Mouse (Mus musculus) intestine, postnatal 0 days (tissue): ENCODE results near the gene Etv2. TPM values are rescaled to one million over a fixed set of nuclear protein-coding genes. Genes with fewer than 3 reads are reported as not detected.
A peak's percentile ranks its signal among the peaks of the same experiment; 100 is the strongest.

Source experiments
- ATAC-seq: fragments of 200-750 bp; cut with Nextera tagmentation; 2 replicates; pipeline ENCODE4 v1.8.0; 2017; ENCODE audit warnings: mild to moderate bottlenecking, moderate TSS enrichment, moderate library complexity
- H3K27ac ChIP-seq: fragments of 300-500 bp; sonication (generic); 2 replicates; pipeline ENCODE4 v1.5.1; 2014; ENCODE audit warnings: mild to moderate bottlenecking, low read depth, low read length, moderate library complexity
- H3K27me3 ChIP-seq: fragments of 300-500 bp; sonication (generic); replicated peaks from 2 replicates; pipeline ENCODE4 v1.6.1; 2014; ENCODE audit warnings: low read length, mixed read lengths; ENCODE audit not compliant: control insufficient read depth, insufficient read depth
- H3K36me3 ChIP-seq: fragments of 300-500 bp; sonication (generic); 2 replicates; pipeline ENCODE4 v1.6.1; 2014; ENCODE audit warnings: mild to moderate bottlenecking, moderate library complexity; ENCODE audit not compliant: control insufficient read depth, insufficient read depth
- H3K4me1 ChIP-seq: fragments of 300-500 bp; sonication (generic); replicated peaks from 2 replicates; pipeline ENCODE4 v1.6.1; 2014; ENCODE audit warnings: antibody characterized with exemption, low read length, mixed read lengths; ENCODE audit not compliant: control insufficient read depth, insufficient read depth
- H3K4me2 ChIP-seq: fragments of 300-500 bp; sonication (generic); replicated peaks from 2 replicates; pipeline ENCODE4 v1.6.1; 2014; ENCODE audit warnings: low read depth, mild to moderate bottlenecking, moderate library complexity
- H3K4me3 ChIP-seq: fragments of 300-500 bp; sonication (generic); 2 replicates; pipeline ENCODE4 v1.5.1; 2014; ENCODE audit warnings: low read depth, low read length
- H3K9ac ChIP-seq: fragments of 300-500 bp; sonication (generic); 2 replicates; pipeline ENCODE4 v1.6.1; 2014; ENCODE audit warnings: mild to moderate bottlenecking, low read depth, low read length
- H3K9me3 ChIP-seq: fragments of 300-500 bp; sonication (generic); 2 replicates; pipeline ENCODE4 v1.6.1; 2016; ENCODE audit warnings: mixed run types; ENCODE audit not compliant: control insufficient read depth
- CTCF ChIP-seq: sonication (generic); IDR thresholded peaks from 2 replicates; pipeline ENCODE4 v1.5.1; 2016; ENCODE audit warnings: low read depth, mild to moderate bottlenecking, control low read depth, antibody characterized with exemption, moderate library complexity
- WGBS: fragments of 180-500 bp; shearing (Covaris S2); extraction: QIAGEN DNeasy Blood & Tissue Kit; methylation state at CpG from one replicate; pipeline ENCODE4 v1.1.7; 2014; 5-methylcytosine and 5-hydroxymethylcytosine counted together
- polyA plus RNA-seq: library from polyadenylated mRNA; unstranded; fragments of >200 nt; fragmentation: Nextera tagmentation; extraction: Ambion mirVana; gene quantifications from 2 replicates; pipeline ENCODE4 v1.2.1, GENCODE M21; 2015

Etv2 gene
- polyA plus RNA-seq, 1 experiment from 2014 or later: not detected

GRCm38 (mm10) chr7:30598786-30599185 lies 36.9 kb downstream of the Etv2 start, which contains the start of gene Zbtb32:
TSS of gene Zbtb32 (minus strand) at chr7:30598909.
- TF ChIP-seq CTCF: no peak
- Histone ChIP-seq H3K4me1 (no peaks in the 10 kb centered on the region), H3K36me3 (no peaks in the 10 kb centered on the region), H3K9me3 (no peaks in the 10 kb centered on the region), H3K27ac (no peak within 1 kb of the TSS), H3K4me3 (no peak within 1 kb of the TSS), H3K27me3 (no peaks in the 10 kb centered on the region), H3K4me2 (peak within 1 kb of the TSS; percentile 44), H3K9ac (no peak within 1 kb of the TSS)
- no peak for ATAC-seq
- WGBS: 95% methylated on average over 12 of the region's 12 CpGs

GRCm38 (mm10) chr7:30596811-30597210 lies 38.8 kb downstream of the Etv2 start:
- no peak for ATAC-seq

GRCm38 (mm10) chr7:30596093-30596492 lies 39.6 kb downstream of the Etv2 start:
- no peak for TF ChIP-seq CTCF
- 77% methylated on average over 5 of the region's 5 CpGs for WGBS
- Histone ChIP-seq H3K4me2 (no peak overlapping the region), H3K9ac (no peak overlapping the region), H3K9me3 (no peaks in the 10 kb centered on the region), H3K36me3 (no peaks in the 10 kb centered on the region), H3K27ac (no peak overlapping the region), H3K27me3 (no peaks in the 10 kb centered on the region), H3K4me3 (no peak overlapping the region), H3K4me1 (no peaks in the 10 kb centered on the region)
- no peak for ATAC-seq

More at GRCm38 (mm10) chr7:30596811-30597210, 38.8 kb downstream of the Etv2 start:
- no peak overlapping the region for H3K27ac ChIP-seq
- H3K4me3 ChIP-seq: no peak overlapping the region
- H3K36me3 ChIP-seq: no peaks in the 10 kb centered on the region
- H3K27me3 ChIP-seq: no peaks in the 10 kb centered on the region
- no peaks in the 10 kb centered on the region for H3K9me3 ChIP-seq
- TF ChIP-seq CTCF: no peak
- H3K9ac ChIP-seq: no peak overlapping the region
- H3K4me2 ChIP-seq: no peak overlapping the region
- 79% methylated on average over 5 of the region's 5 CpGs for WGBS
- H3K4me1 ChIP-seq: no peaks in the 10 kb centered on the region

GRCm38 (mm10) chr7:30594510-30595024 lies 41.1 kb downstream of the Etv2 start:
- WGBS: 72% methylated on average over 4 of the region's 4 CpGs
- H3K4me3 ChIP-seq: no peak overlapping the region

GRCm38 (mm10) chr7:30593579-30594509 lies 41.8 kb downstream of the Etv2 start:
- no peak for TF ChIP-seq CTCF
- no peaks in the 10 kb centered on the region for H3K4me1 ChIP-seq
- H3K27me3 ChIP-seq: no peaks in the 10 kb centered on the region
- 63% methylated on average over 10 of the region's 10 CpGs for WGBS
- H3K4me3 ChIP-seq: no peak overlapping the region
- no peak overlapping the region for H3K9ac ChIP-seq
- H3K36me3 ChIP-seq: no peaks in the 10 kb centered on the region
- no peak for ATAC-seq
- H3K9me3 ChIP-seq: no peaks in the 10 kb centered on the region
- no peak overlapping the region for H3K4me2 ChIP-seq
- no peak overlapping the region for H3K27ac ChIP-seq

More at GRCm38 (mm10) chr7:30594510-30595024, 41.1 kb downstream of the Etv2 start:
- Histone ChIP-seq H3K27ac (no peak overlapping the region), H3K27me3 (no peaks in the 10 kb centered on the region), H3K36me3 (no peaks in the 10 kb centered on the region), H3K9me3 (no peaks in the 10 kb centered on the region), H3K9ac (no peak overlapping the region), H3K4me2 (no peak overlapping the region), H3K4me1 (no peaks in the 10 kb centered on the region)
- TF ChIP-seq CTCF: no peak
- ATAC-seq: no peak

- no peak for TF ChIP-seq CTCF
- no peaks in the 10 kb centered on the region for H3K9me3 ChIP-seq
These were observed 42.8 kb downstream of the Etv2 start for GRCm38 (mm10) chr7:30592772-30593423.

More at GRCm38 (mm10) chr7:30592772-30593423, 42.8 kb downstream of the Etv2 start:
- Histone ChIP-seq H3K4me1 (no peaks in the 10 kb centered on the region), H3K4me2 (no peak overlapping the region), H3K4me3 (no peak overlapping the region), H3K36me3 (no peaks in the 10 kb centered on the region), H3K9ac (no peak overlapping the region), H3K27me3 (no peaks in the 10 kb centered on the region), H3K27ac (no peak overlapping the region)
- WGBS: 58% methylated on average over 5 of the region's 5 CpGs
- ATAC-seq: no peak
